Mouse (Mus musculus): Measurements from ENCODE around the gene Ccni. TPM values are rescaled to one million over a fixed set of nuclear protein-coding genes. Genes with fewer than 3 reads are reported as not detected.

Gene Ccni
- polyA plus RNA-seq, 1 experiment from 2014 or later, result 132 TPM

Other genes with a start within 250 kb of the Ccni start
- gene Sowahb, start 161.5 kb downstream of the Ccni start, polyA plus RNA-seq (2015; fragmentation: Nextera tagmentation; extraction: Ambion mirVana), result 1.5 and 1.7 TPM in 2 replicates
- 161 and 168 TPM in 2 replicates for gene Sept11, start 113.1 kb downstream of the Ccni start, polyA plus RNA-seq (2015; fragmentation: Nextera tagmentation; extraction: Ambion mirVana)
- 1.1 and 1.8 TPM in 2 replicates for gene 2010109A12Rik, start within 50 bp of the Ccni start, polyA plus RNA-seq (2015; fragmentation: Nextera tagmentation; extraction: Ambion mirVana)
- 65.4 and 67.6 TPM in 2 replicates for gene Ccng2, start 60.8 kb upstream of the Ccni start, polyA plus RNA-seq (2015; fragmentation: Nextera tagmentation; extraction: Ambion mirVana)